Mouse (Mus musculus): ENCODE data around the gene Ghrh. TPM values are rescaled to one million over a fixed set of nuclear protein-coding genes. Genes with fewer than 3 reads are reported as not detected.

The Ghrh gene
- polyA plus RNA-seq, 1 experiment from 2014 or later: 2.5 TPM

DNA sequence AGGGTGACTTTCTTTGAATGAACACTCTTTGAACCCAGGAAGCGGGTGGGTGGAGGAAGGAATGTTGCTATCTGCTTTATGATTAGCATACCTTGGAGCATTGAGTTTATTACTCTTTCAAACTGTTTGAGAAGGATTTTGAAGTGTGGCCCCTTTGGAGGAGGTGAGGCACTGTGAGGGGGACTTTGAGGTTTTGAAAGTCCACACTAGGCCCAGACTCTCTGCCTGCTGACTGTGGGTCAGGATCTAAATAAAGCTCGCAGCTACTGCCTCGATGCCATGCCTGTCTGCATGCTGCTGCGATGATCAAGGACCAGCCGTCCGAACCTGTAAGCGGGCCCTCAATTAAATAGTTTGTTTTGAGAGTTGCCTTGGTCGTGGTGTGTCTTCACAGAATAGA lies 27.7 kb upstream of the Ghrh start:
- H3K4me2 ChIP-seq: no peak overlapping the region
- H3K27me3 ChIP-seq: no peaks in the 10 kb centered on the region
- no peaks in the 10 kb centered on the region for H3K9me3 ChIP-seq (replicated peaks)
- 55% methylated on average over 8 of the region's 8 CpGs for WGBS
- no peak overlapping the region for H3K4me3 ChIP-seq
- peaks cover 18% of the 10 kb centered on the region for H3K4me1 ChIP-seq
- H3K36me3 ChIP-seq (ENCODE audit: poor library complexity, severe bottlenecking): peaks cover 16% of the 10 kb centered on the region
- no peak overlapping the region for H3K27ac ChIP-seq
- ATAC-seq: no peak
- H3K9ac ChIP-seq: no peak overlapping the region

GRCm38 (mm10) chr2:157373681-157374080 lies 26.4 kb upstream of the Ghrh start:
- no peaks in the 10 kb centered on the region for H3K27me3 ChIP-seq
- no peak overlapping the region for H3K9ac ChIP-seq
- 88% methylated on average over 3 of the region's 3 CpGs for WGBS
- H3K4me2 ChIP-seq: no peak overlapping the region
- H3K9me3 ChIP-seq (replicated peaks): no peaks in the 10 kb centered on the region
- ATAC-seq: no peak
- H3K4me1 ChIP-seq: peaks cover 28% of the 10 kb centered on the region
- no peak overlapping the region for H3K4me3 ChIP-seq
- H3K36me3 ChIP-seq (ENCODE audit: poor library complexity, severe bottlenecking): peaks cover 5% of the 10 kb centered on the region; the same call in 1 of the 2 replicates
- H3K27ac ChIP-seq: no peak overlapping the region

DNA sequence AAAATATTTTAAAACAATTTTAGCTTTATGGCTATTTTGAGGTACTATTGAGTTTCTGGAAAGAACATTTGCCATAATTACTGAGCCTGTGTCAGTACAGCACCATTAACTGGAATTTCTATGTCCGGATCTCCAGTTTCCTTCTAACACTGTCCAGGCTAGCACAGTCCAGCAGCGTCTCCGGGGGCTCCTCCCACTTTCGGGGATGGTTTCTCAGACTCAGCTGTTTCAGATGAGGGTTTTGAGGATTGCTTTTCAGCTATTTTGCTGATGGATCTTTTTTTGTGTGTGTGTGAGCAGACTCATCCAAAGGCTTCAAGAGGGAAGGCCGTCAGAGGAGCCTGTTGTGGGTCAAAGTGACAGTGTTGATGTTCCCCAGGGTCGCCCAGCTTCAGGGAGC lies 24.4 kb upstream of the Ghrh start:
- Histone ChIP-seq H3K9me3 (replicated peaks) (no peaks in the 10 kb centered on the region), H3K4me3 (no peak overlapping the region), H3K4me1 (peaks cover 41% of the 10 kb centered on the region), H3K36me3 (ENCODE audit: poor library complexity, severe bottlenecking) (peaks cover 5% of the 10 kb centered on the region; the same call in 1 of the 2 replicates), H3K27ac (no peak overlapping the region), H3K9ac (no peak overlapping the region), H3K4me2 (no peak overlapping the region), H3K27me3 (no peaks in the 10 kb centered on the region)
- WGBS: 84% methylated on average over 6 of the region's 6 CpGs
- no peak for ATAC-seq

DNA sequence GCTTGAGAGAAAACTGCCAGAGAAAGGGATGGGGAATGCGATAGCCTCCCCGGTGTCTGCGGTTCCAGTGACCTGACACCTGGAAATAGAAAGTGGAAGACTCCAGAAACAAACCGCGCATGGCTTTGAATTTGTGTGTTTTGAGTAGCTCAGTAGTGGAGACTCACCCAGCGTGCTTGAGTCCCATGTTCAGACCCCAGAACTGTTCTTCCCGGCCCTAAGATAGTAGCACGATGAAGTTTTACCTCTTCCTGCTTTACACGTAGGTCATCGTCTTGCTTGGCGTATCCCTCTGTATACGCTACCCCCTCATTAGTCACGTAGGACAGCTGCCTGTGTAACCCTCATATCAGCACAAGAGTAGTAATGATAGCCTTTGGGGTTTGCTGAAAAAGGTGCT lies 20.7 kb upstream of the Ghrh start:
- Histone ChIP-seq H3K27ac (peak overlapping the region; percentile 87), H3K4me2 (peak overlapping the region; percentile 89), H3K9ac (peak overlapping the region; percentile 95), H3K4me1 (peaks cover 23% of the 10 kb centered on the region), H3K4me3 (peak overlapping the region; percentile 75), H3K27me3 (no peaks in the 10 kb centered on the region), H3K36me3 (ENCODE audit: poor library complexity, severe bottlenecking) (no peaks in the 10 kb centered on the region), H3K9me3 (replicated peaks) (no peaks in the 10 kb centered on the region)
- 10% methylated on average over 13 of the region's 13 CpGs for WGBS
- ATAC-seq: no peak

GRCm38 (mm10) chr2:157367184-157367893 lies 20.0 kb upstream of the Ghrh start, which contains the start of gene Manbal:
TSS of gene Manbal (plus strand) at chr2:157367594.
- H3K27ac ChIP-seq: peak within 1 kb of the TSS; percentile 87
- H3K4me1 ChIP-seq: peaks cover 23% of the 10 kb centered on the region
- H3K9ac ChIP-seq: peak within 1 kb of the TSS; percentile 95
- no peaks in the 10 kb centered on the region for H3K36me3 ChIP-seq (ENCODE audit: poor library complexity, severe bottlenecking)
- H3K4me3 ChIP-seq: peak within 1 kb of the TSS; percentile 75
- 4% methylated on average over 42 of the region's 42 CpGs for WGBS
- no peaks in the 10 kb centered on the region for H3K27me3 ChIP-seq
- peak; percentile 92 for ATAC-seq
- H3K9me3 ChIP-seq (replicated peaks): no peaks in the 10 kb centered on the region
- peak within 1 kb of the TSS; percentile 89 for H3K4me2 ChIP-seq

DNA sequence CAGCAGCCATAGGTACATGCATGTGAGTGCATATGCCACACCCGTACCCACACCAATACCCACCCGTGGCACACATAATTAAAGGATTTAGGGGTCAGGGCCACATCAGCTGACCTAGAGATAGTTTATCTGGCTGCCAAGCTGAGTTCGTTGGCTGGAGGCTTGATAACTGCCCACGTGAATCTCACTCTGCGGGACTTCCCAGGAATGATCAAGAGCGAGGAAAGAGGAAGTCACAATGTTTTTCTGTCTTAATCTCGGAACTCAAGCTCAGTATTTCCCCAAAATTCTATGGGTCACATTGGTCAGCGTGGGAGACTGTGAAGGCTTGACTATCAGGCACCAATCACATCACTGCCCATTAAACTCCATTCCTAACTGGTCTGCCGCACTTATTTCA lies 19.5 kb upstream of the Ghrh start:
- Histone ChIP-seq H3K4me1 (peaks cover 23% of the 10 kb centered on the region), H3K4me3 (no peak overlapping the region; the same call in 1 of the 2 replicates), H3K9ac (no peak overlapping the region), H3K4me2 (peak overlapping the region; percentile 89), H3K9me3 (replicated peaks) (no peaks in the 10 kb centered on the region), H3K36me3 (ENCODE audit: poor library complexity, severe bottlenecking) (no peaks in the 10 kb centered on the region), H3K27me3 (no peaks in the 10 kb centered on the region), H3K27ac (peak overlapping the region; percentile 87; the same call in 1 of the 2 replicates)
- WGBS: 88% methylated on average over 9 of the region's 9 CpGs
- ATAC-seq: no peak

GRCm38 (mm10) chr2:157363031-157363430 lies 15.7 kb upstream of the Ghrh start:
- H3K36me3 ChIP-seq (ENCODE audit: poor library complexity, severe bottlenecking): no peaks in the 10 kb centered on the region
- H3K9me3 ChIP-seq (replicated peaks): no peaks in the 10 kb centered on the region
- H3K27me3 ChIP-seq: no peaks in the 10 kb centered on the region
- 92% methylated on average over 3 of the region's 3 CpGs for WGBS
- H3K27ac ChIP-seq: no peak overlapping the region
- no peak overlapping the region for H3K9ac ChIP-seq
- no peak overlapping the region for H3K4me3 ChIP-seq
- no peak for ATAC-seq
- no peak overlapping the region for H3K4me2 ChIP-seq
- H3K4me1 ChIP-seq: peaks cover 7% of the 10 kb centered on the region

- Histone ChIP-seq H3K4me3 (no peak overlapping the region), H3K36me3 (ENCODE audit: poor library complexity, severe bottlenecking) (no peaks in the 10 kb centered on the region), H3K4me1 (no peaks in the 10 kb centered on the region), H3K4me2 (no peak overlapping the region), H3K9ac (no peak overlapping the region), H3K27ac (no peak overlapping the region), H3K9me3 (replicated peaks) (0 out of 2 replicates have a peak, but pooled peaks cover 4% of the 10 kb centered on the region), H3K27me3 (no peaks in the 10 kb centered on the region)
- 87% methylated on average over 5 of the region's 5 CpGs for WGBS
- no peak for ATAC-seq
Measured at GRCm38 (mm10) chr2:157360028-157360427, 12.7 kb upstream of the Ghrh start.

DNA sequence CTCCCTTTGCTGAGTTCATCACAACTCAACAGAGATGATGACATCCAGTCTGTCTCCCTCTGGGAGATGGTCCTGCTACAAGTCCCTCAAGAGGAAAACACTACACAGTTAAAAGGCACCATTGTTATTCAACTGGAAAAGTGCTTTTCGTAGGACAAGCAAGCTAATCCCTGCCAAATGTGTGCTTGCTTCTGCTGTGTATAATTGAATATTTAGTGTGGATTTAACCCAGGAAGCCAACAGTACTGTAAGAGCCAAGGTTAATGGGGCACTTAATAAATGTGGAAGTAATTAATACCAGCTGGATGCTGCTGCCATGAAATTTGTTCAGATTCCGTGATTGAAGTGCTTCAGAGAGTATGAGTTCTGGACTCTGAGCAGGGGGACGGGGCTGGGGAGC lies 6.8 kb upstream of the Ghrh start:
- WGBS: 43% methylated on average over 3 of the region's 3 CpGs
- no peak overlapping the region for H3K27ac ChIP-seq
- H3K9me3 ChIP-seq (replicated peaks): 0 out of 2 replicates have a peak, but pooled peaks cover 5% of the 10 kb centered on the region
- no peak for ATAC-seq
- H3K9ac ChIP-seq: no peak overlapping the region
- H3K4me1 ChIP-seq: peaks cover 8% of the 10 kb centered on the region
- H3K27me3 ChIP-seq: no peaks in the 10 kb centered on the region
- no peak overlapping the region for H3K4me3 ChIP-seq
- no peaks in the 10 kb centered on the region for H3K36me3 ChIP-seq (ENCODE audit: poor library complexity, severe bottlenecking)
- no peak overlapping the region for H3K4me2 ChIP-seq

- ATAC-seq: no peak
- H3K27ac ChIP-seq: no peak overlapping the region
Measured at GRCm38 (mm10) chr2:157353183-157353582, 5.9 kb upstream of the Ghrh start.

GRCm38 (mm10) chr2:157349121-157349778 lies 1.9 kb upstream of the Ghrh start:
- peak overlapping the region; percentile 39 for H3K4me2 ChIP-seq
- peaks cover 42% of the 10 kb centered on the region for H3K4me1 ChIP-seq
- no peaks in the 10 kb centered on the region for H3K9me3 ChIP-seq (replicated peaks)
- peak overlapping the region; percentile 96 for H3K27ac ChIP-seq
- H3K4me3 ChIP-seq: no peak overlapping the region
- no peaks in the 10 kb centered on the region for H3K36me3 ChIP-seq (ENCODE audit: poor library complexity, severe bottlenecking)
- no peaks in the 10 kb centered on the region for H3K27me3 ChIP-seq
- WGBS: 37% methylated on average over 12 of the region's 12 CpGs
- 0 out of 2 replicates have a peak, but pooled peaks have one; percentile 19 for ATAC-seq
- 0 out of 2 replicates have a peak overlapping the region, but pooled peaks have one; percentile 34 for H3K9ac ChIP-seq

More at GRCm38 (mm10) chr2:157353183-157353582, 5.9 kb upstream of the Ghrh start:
- H3K4me3 ChIP-seq: no peak overlapping the region
- no peaks in the 10 kb centered on the region for H3K27me3 ChIP-seq
- H3K9ac ChIP-seq: no peak overlapping the region
- peaks cover 18% of the 10 kb centered on the region for H3K4me1 ChIP-seq
- no peak overlapping the region for H3K4me2 ChIP-seq
- WGBS: 82% methylated on average over 4 of the region's 4 CpGs
- H3K36me3 ChIP-seq (ENCODE audit: poor library complexity, severe bottlenecking): no peaks in the 10 kb centered on the region
- 0 out of 2 replicates have a peak, but pooled peaks cover 5% of the 10 kb centered on the region for H3K9me3 ChIP-seq (replicated peaks)

GRCm38 (mm10) chr2:157343337-157343736 lies 4.0 kb downstream of the Ghrh start:
- peaks cover 70% of the 10 kb centered on the region for H3K4me1 ChIP-seq
- H3K9me3 ChIP-seq (replicated peaks): no peaks in the 10 kb centered on the region
- H3K4me2 ChIP-seq: no peak overlapping the region
- H3K27ac ChIP-seq: peak overlapping the region; percentile 98
- no peak for ATAC-seq
- H3K27me3 ChIP-seq: no peaks in the 10 kb centered on the region
- no peak overlapping the region for H3K9ac ChIP-seq
- no peak overlapping the region for H3K4me3 ChIP-seq
- H3K36me3 ChIP-seq (ENCODE audit: poor library complexity, severe bottlenecking): no peaks in the 10 kb centered on the region
- 68% methylated on average over 6 of the region's 6 CpGs for WGBS
